Mouse (Mus musculus): ENCODE data around the gene Fsip1.

- TF ChIP-seq CTCF (IDR thresholded peaks at IDR 0.05; ENCODE audit: extremely low read depth, insufficient read depth, insufficient read length, insufficient replicate concordance) (no peak), POLR2A (IDR thresholded peaks at IDR 0.05; ENCODE audit: low read depth, low read length) (no peak)
Measured at GRCm38 (mm10) chr2:118201983-118202382, 54.8 kb downstream of the Fsip1 start.
